Mouse (Mus musculus) common myeloid progenitor, adult 5-6 weeks (primary cell): ENCODE results near the gene Nlrp4b. TPM values are rescaled to one million over a fixed set of nuclear protein-coding genes. Genes with fewer than 3 reads are reported as not detected.
"Not testable (repeated sequence)": the region's sequence is repeated elsewhere in the genome, so short reads cannot be mapped to it uniquely, and the experiment has no call there.

ENCODE experiments used
- ATAC-seq: replicated peaks from 2 replicates; pipeline ENCODE4 v1.8.0; 2016; ENCODE audit warnings: low read depth, mild to moderate bottlenecking, moderate TSS enrichment, inconsistent platforms; ENCODE audit not compliant: poor library complexity, severe bottlenecking
- total RNA-seq: library from RNA; stranded (forward); fragments of 200-1000, 187-1606 nt; gene quantifications from 2 replicates; pipeline ENCODE4 v1.2.3, GENCODE M21; 2017

Gene Nlrp4b
- not detected in 2 replicates for total RNA-seq

GRCm38 (mm10) chr7:10687489-10687888 lies at the start of gene Nlrp4b:
Gene Nlrp4b (plus strand): TSS chr7:10687789.
- no peak for ATAC-seq

- ATAC-seq: no peak
These were observed 66.7 kb downstream of the Nlrp4b start, which contains the start of gene Vmn1r71 for GRCm38 (mm10) chr7:10754264-10754663. Gene Vmn1r71 (minus strand): TSS chr7:10754364.

GRCm38 (mm10) chr7:10757551-10757950 lies 70.0 kb downstream of the Nlrp4b start:
- ATAC-seq: not testable (repeated sequence)

Other genes with a start within 250 kb of the Nlrp4b start
- not detected in 2 replicates for gene Vmn1r67, start 244.5 kb upstream of the Nlrp4b start, total RNA-seq
- gene Zik1, start 192.4 kb upstream of the Nlrp4b start, total RNA-seq: 6.5 and 10.0 TPM in 2 replicates
- not detected in 2 replicates for gene Vmn1r68, start 129.3 kb upstream of the Nlrp4b start, total RNA-seq
- not detected in 2 replicates for gene Vmn1r69, start 74.1 kb upstream of the Nlrp4b start, total RNA-seq
- not detected in 2 replicates for gene Vmn1r70, start 56.3 kb upstream of the Nlrp4b start, total RNA-seq
- gene Vmn1r71, start 66.6 kb downstream of the Nlrp4b start, total RNA-seq: not detected in 2 replicates
- not detected in 2 replicates for gene Zscan4b, start 217.3 kb downstream of the Nlrp4b start, total RNA-seq